Mouse (Mus musculus) erythroblast, adult 5-6 weeks (primary cell): Measurements from ENCODE around the gene Boc. TPM values are rescaled to one million over a fixed set of nuclear protein-coding genes. Genes with fewer than 3 reads are reported as not detected.

Experiments
- ATAC-seq: replicated peaks from 2 replicates; pipeline ENCODE4 v1.8.0; 2016; ENCODE audit warnings: moderate number of reproducible peaks, mild to moderate bottlenecking, moderate TSS enrichment, inconsistent platforms; ENCODE audit not compliant: poor library complexity, low FRiP score, severe bottlenecking
- total RNA-seq, 2 experiments: library from RNA; stranded (forward) in 1 of 2; stranded (reverse) in 1 of 2; fragments of 150-400 nt in 1 of 2; fragments of 200-764, 138-1000 nt in 1 of 2; gene quantifications; 2 replicates each; pipeline versions ENCODE4 v1.2.3 to v1.2.4; 2015 to 2017; ENCODE audit warnings: low replicate concordance in 2 of 2

Gene Boc
- total RNA-seq, 2 experiments from 2014 or later: not detected

DNA sequence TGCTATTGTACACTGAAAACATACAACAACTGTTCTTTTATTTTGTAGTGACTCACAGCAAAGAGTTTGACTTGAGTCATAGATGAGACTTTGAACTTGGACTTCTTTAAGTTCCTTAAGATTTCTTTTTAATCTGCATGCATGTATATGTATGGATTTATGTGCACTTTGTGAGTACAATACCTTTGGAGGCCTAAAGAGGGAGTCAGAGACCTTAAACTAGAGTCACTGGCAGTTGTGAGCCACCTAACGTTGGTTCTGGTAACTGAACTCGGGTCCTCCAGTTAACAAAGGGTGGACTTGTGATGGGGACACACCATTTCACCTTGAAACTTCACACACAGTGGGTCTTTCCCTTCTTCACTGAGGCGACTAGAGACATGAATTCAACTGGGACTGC, 60.2 kb downstream of the Boc start:
- ATAC-seq: no peak

DNA sequence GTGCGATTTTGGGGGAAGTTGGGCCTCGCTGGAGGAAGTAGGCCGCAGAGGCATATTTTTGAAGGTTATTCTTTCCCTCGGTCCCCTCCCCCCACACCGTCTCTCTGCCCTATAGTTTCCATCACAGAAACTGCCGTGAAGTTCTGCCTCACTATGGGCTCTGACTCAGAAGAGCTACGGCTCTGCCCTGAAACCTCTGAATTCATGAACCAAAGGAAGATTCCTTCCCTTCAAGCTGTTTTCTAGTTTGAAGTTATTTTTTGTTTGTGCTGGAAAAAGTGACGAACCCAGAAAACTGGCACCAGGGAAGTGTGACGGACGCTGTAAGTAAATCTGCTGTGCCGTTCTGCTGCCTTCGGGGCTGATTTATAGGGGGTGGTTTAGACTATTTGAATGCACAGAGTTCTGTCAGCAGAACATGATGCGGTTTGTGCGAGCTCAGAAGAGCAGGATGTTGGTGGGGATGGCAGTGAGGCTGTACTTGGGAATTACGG, 61.7 kb downstream of the Boc start:
- ATAC-seq: no peak

DNA sequence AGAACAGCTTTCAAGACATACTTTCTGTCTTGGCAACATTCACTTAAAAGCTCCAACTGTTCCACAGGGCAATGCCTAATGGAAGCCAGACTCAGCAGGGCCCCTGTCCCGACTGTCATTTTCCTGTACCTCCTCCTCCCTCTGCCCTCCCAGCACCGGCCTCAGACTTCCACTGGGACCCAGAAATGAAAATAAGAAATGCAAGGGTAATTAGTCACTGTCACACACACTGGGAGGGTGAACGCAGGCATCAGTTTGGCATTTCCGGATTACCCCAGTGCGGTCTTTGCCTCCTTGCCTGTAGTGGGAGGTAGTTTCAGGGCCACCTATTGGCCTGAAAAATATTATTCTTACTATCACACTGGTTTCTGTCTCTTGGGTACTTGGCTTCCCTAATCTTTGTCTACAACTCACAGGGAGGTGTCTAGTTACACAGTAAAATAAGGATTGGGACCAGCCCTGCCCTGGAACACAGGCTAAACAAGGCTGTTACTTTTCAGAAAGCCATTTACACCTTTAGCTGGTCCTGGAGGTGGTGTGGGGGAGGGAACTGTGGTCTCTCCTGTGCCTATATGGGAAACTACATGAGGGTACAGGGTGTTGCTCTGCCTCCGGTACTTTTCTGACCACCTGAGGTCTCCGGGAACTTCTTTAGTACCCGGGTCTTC, 64.1 kb downstream of the Boc start:
- no peak for ATAC-seq

DNA sequence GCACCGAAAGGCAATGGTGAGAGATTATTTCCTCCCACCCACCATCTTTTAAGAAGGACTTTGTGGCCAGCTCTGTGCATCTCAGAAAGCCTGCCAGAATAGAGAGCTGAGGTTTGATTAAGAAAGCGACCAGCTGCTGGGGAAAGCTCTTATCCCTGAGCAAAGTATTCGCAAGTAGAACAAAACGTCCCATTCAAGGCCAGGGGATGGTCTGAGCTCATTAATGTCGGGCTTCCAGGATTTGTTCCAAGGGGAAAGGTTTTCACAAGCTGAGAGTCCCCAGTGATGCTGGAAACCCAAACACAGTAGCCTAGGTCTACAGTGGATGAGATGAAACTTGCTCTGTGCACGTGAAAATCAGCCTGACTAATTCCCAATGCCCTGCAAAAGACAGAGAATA, 64.8 kb downstream of the Boc start:
- ATAC-seq: no peak

DNA sequence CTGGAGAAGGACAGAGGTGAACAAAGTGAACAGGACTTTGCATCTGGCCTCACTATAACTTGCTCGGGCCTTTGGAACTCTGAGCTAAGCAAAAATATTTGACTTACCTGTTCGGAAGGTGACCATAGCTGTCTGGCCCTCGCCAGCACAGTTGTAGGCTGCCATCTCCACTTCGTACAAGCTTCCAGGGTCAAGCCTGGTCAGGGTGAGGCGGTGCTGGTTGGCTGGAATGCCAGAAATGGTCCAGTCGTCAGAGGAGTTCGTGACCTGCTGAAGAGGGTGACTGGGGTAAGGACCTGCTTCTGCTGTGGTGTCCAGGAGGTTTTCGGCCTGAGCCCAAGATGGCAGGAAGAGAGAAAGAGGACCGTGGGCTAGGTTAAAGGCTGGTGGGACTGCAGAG, 66.0 kb downstream of the Boc start:
- no peak for ATAC-seq

DNA sequence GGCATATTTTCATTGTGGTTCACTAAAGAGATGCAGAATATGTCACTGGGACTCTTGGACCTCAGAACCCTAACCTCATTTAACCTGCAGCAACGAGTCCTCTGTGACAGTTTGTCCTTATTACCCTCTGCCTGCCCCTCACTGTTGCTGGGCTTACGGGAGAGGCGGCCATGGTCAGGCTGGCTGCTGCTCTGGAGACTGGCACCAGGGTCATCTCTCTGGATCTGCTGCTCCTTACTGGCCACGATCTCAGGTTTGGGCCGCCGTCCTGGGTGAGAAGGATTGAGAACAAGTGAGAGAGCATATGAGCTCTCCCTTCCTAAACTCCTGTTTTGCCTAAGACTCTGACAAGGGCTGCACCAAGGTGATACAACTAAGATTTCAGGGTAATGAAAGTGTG, 66.5 kb downstream of the Boc start:
- no peak for ATAC-seq

DNA sequence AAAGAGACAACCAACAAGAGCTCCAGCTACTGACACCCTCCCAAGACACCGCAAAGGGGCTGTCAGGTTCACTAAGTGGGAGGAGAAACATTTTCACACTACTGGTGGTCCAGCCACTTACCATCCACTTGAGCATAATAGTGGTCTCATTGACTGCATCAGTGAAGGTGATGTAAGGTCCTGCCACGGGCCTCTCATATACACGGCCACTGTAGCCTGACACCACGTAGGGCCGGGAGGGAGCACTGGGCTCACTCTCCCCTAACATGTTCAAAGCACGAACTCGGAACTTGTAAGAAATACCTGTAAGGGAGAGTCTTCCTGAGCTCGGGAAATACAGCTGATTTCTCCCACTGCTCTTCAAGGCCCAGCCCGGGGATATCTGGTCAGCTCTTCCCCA, 67.6 kb downstream of the Boc start:
- ATAC-seq: no peak

DNA sequence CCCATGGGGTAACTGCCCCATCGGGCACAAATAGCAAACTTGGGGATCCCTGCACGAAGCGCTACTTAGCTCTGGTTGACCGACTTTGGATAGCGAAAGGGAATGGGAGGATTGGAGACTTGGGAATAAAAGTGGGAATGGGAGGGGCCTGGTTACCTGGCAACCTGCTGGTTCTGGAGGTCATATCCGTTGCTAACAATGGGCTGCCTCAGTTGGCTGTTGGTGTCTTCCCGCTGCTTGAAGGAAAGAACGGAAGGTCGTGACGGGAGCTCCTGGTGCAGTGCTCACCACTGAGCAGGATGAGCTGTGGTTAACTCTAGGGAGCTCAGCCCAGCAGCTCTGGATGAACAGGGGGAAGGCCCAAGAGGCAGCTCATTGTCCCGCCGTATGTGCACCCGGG, 71.5 kb downstream of the Boc start:
- ATAC-seq: no peak

DNA sequence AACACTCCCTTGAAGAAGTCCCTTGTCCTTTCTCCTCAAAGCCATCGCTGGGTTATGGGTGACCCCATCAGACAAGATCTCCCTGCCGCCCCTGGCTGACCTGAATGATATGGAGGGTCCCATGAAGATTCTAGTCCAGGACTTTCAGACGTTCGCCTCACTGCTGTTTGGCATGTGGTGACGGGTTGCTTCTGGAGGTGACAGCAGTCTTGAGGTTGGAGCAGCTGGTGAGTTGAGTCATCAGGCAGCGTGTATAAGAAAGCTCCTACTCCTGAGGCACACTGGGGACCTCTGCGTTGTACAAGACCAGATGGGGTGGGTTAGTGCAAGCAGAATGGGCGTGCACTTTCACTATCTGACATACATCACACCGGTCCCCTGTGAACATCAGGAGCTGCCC, 72.1 kb downstream of the Boc start:
- no peak for ATAC-seq

DNA sequence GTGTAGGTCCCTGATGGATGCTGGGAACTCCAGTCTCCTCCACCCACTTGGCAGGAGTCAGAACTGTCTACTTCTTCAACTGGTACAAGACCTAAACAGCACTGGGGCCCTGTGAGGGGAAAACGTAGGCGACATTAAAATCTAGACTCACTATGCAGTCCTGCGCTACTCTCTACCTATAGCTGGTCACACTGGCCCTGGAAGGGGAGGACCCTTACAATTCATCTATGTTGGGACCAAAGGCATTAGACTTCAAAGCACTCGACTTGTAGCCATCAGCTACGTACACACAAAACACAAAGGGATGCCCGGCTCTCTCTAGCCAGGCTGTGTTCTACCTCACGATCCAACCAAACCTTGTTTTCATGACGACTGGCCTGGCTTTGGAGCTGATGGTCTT, 73.0 kb downstream of the Boc start:
- no peak for ATAC-seq

DNA sequence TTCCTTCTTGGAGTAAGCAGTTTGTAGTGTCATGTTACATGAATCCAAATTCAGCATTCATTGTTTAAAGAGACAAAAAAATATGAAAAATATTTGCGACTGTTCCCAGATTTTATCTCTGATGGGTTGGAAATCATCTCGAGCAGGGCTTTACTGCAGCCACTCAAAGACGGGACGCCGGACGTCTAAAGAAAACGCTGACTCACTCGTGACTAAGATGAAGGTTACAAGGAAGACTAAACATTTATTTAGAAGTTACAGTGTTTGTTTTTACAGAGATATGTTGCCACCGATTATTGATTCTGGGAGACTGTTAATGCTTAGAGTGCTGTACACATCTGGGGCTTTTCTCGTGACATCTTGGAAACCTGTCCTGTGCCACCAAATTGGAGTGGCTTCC, 73.9 kb downstream of the Boc start:
- ATAC-seq: no peak

DNA sequence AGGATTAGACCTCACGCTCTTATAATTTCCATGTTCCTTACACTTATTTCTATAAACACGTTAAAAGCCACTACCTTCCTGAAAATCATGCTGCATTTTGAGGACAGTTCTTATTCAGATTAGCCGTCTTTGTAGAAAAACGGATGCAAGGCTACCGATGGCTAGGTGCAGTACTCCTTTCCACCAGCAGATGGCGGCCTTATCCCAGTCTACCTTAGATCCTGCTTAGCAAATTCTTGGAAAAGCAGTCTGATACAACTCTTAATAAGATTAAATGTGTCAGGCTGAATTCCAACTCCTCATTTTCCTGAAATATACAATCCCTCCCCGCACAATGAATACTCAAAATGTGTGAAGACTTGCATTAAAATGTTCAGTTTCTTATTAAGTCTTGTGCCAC, 74.6 kb downstream of the Boc start:
- ATAC-seq: no peak

DNA sequence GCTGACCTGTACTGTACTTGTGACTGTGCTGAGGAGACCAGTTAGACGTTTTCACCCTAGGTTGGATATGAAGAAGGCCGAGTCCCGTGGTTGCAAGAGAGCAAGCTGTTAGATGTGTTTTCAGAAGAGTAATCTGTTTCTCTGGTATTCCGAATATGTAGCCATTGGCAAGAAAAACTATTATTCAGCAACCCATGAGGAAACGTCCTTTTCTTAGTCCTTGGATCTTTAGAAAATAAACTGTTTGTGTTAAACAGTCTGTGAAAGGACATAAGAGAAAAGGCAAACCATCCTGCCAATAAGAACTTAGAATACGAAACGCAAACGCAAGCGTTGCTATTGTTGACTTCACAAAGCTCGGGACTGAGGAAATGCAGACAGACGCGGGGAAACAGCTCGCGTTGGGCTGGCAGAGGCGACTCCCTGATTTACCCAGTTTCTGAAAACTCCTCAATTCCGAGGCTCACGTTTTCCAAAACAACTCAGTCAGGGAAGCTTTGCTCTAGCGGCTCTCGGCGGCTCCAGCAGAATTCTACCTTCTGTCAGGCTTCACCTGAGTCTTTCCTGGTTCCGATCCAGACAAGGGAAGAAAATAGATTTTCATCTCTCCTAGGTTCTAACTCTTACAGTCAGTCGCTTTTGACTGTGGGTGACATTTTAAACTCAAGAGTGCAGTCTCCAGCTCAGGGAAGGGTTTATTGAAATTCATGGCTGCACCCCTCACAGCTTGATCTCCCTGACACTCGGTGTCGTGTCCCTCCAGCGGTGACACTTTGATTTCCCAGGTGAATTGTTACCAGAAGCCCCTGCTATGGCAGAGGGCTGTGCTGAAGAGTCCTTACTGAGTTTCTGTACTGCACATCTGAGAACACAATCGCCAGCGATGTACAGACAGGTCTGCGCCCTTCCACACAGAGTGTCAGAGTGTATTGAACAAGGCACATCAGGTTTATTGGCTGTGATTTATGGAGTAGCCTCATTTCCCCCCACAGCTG, 76.8 kb downstream of the Boc start:
- no peak for ATAC-seq

DNA sequence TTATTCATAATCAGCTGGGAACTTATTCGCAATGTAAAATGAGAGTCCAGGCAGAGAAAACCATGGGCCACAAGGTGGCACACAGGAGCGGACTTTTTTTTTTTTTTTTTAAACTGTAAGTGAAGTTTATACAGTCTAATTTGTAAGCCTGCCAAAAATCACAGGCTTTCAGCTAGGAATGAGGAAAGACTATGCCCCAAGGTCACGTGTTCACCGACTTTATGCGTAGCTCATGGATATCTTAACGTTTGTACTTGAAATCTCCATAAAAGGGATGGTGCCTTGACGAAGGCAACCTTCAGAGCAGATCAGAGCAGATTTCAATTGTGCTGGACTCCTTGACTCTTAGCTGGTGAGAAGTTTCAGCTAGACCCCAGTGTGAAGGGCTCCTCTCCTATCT, 78.1 kb downstream of the Boc start:
- no peak for ATAC-seq

DNA sequence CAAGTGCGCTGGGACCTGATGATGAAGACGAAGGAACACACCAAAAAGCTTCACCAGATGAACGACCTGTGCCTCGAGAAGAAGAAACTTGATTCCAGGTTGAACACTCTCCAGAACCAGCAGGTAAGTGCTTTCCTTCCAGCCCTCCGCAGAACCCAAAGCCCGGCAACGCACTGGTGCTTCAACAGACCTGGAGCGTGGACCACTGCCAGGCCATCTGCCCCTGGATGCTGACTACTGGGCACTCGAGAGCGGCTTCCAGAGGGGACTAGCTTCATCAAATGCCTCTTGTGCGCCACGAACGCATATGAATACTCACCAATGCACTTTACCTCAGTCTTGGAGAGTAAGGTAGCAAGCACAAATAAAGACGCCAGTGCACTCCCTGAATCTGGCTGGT, 78.8 kb downstream of the Boc start:
- no peak for ATAC-seq

DNA sequence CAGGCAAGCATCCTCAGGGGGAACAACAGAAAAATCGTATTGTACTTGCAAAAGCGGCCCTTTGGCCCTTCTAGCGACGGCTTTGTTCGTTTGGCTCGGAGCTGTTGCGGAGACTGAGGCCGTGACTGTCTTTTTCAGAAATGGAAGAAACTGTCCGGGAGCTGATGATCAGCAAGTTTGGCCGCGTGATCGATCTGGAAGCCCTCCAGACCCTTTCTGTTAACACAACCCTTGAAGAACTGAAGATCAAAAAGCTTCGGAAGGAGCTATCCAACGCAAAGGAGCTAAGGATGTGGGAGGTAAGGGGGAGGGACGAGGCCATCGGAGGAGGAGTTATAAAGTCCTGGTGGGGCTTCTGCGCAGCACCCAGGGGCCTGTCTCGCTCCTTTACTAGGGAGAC, 79.9 kb downstream of the Boc start:
- ATAC-seq: no peak

DNA sequence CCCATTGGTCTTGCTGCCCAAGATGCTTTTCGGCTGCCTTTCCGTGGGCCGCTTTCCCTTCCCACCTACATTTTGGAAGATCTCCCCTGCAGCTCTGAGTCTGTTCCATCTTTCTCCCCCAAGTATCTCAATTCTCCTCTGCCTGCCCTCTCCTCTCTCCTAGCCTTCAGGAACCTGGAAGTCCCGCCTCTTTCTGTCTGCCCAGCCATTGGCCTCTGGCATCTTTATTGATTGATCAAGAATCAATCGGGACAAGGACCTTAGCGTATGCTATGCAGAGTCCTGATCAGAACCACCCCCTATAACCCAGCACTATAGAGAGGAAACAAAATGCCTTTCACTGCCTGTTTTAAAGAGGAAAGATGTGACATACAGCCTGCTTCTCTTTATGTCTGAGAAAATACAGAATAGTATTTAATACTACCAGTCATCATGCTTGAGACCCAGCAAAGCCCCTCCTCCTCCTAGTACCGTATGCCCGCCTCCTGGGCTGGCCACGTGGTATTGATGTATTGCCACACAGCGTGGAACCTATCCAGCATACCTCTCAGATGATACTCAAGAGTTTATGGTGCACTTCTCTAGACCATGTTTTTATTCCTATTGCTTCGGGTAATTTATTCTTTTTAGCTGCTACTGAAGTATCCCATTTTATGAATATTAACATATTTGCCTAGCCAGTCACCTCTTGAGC, 82.9 kb downstream of the Boc start:
- ATAC-seq: no peak

DNA sequence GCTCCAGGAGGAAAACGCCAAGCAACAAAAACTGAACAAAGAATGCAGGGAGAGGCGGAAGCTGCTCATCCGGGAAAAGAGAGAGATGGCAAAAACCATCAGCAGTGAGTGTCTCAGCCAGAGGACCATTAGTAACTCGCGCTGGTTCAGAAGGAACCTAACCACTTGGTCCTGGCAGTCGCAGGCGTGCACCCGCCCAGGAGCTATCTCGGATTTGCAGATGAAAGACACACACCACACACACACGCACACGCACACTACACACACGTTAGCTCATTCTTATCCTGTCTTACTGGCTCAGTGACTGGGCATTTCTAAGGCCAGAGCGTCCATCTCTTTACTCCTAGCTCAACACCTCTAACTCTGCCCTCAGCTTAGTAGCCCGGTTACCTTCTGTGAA, 83.4 kb downstream of the Boc start:
- ATAC-seq: no peak

DNA sequence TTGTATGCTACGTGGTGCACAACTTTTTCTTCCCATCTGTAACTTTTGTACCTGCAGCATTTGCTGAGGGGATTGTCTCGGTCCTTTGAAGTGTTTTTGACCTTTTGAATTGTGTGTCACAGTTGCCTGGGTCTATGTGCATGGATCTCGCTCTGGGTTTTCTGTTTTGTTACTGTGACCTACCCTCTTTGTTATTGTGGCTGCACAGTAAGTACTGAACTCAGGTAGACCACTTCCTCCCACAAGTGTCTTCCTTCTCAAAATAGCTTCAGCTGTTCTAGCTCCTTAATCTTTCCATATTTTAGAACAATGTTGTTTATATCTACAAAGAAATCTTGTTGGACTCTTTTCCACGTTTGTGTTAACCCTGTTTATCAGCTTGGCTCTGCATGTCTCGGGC, 97.8 kb downstream of the Boc start:
- no peak for ATAC-seq

DNA sequence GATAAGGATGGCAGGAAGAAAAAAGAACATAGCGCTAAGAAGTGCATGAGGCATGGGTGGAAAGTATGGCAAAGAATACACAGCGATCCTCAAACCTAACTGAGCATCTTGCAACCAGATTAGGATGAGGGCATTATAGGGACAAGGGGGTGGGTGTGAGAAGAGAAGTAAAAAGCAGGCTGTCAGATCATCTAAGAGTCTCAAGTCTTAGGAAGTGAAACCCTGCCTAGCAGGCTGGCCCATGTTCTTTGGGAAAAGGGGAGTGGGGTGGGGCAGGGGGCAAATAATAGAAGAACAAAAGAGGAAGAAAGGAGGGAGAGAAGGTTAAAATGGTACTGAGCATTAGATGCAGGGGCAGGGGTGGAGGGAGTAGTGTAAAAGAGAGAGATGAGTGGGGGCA, 99.9 kb downstream of the Boc start:
- ATAC-seq: no peak

DNA sequence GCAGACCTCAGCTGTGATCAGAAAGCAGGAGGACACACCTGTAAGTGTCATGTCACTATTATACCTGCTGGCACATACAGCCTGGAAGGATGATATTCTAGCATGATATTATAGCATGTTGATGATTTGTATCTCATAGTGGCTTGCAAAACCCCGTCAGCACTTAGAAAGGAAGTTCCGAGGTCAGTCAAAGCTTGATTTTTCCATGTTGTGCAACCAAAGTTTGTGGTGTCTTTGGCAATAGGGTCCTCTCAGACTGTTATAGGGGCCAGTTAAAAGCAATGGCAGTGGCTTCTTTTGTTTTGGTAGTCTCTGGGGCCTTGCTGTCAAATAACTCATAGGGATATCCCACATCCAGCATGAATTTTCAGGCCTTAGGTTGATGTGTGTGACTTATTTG, 100.8 kb downstream of the Boc start:
- ATAC-seq: no peak
